Mouse (Mus musculus) hindbrain, postnatal 0 days (tissue): ENCODE data around the gene Agps. TPM values are rescaled to one million over a fixed set of nuclear protein-coding genes. Genes with fewer than 3 reads are reported as not detected.

Experiments
- ATAC-seq: fragments of 200-750 bp; cut with Nextera tagmentation; 2 replicates; pipeline ENCODE4 v1.8.0; 2017; ENCODE audit warnings: mild to moderate bottlenecking, moderate TSS enrichment, moderate library complexity
- DNase-seq: peaks from one replicate; pipeline ENCODE4 v3.0.0-alpha.2; 2015; ENCODE audit warnings: low spot score
- H3K27ac ChIP-seq: fragments of 300-500 bp; sonication (generic); 2 replicates; pipeline ENCODE4 v1.5.1; 2014; ENCODE audit warnings: mild to moderate bottlenecking
- H3K27me3 ChIP-seq: fragments of 300-500 bp; sonication (generic); 2 replicates; pipeline ENCODE4 v1.6.1; 2014; ENCODE audit warnings: low read length, mixed read lengths; ENCODE audit not compliant: insufficient read depth
- H3K36me3 ChIP-seq: fragments of 300-500 bp; sonication (generic); 2 replicates; pipeline ENCODE4 v1.6.1; 2014; ENCODE audit warnings: low read length, mixed read lengths; ENCODE audit not compliant: insufficient read depth
- H3K4me1 ChIP-seq: fragments of 300-500 bp; sonication (generic); 2 replicates; pipeline ENCODE4 v1.6.1; 2014; ENCODE audit warnings: antibody characterized with exemption, low read length, mixed read lengths; ENCODE audit not compliant: insufficient read depth
- H3K4me2 ChIP-seq: fragments of 300-500 bp; sonication (generic); 2 replicates; pipeline ENCODE4 v1.6.1; 2014; ENCODE audit warnings: low read depth, mild to moderate bottlenecking, low read length, moderate library complexity, mixed read lengths
- H3K4me3 ChIP-seq: fragments of 300-500 bp; sonication (generic); 2 replicates; pipeline ENCODE4 v1.5.1; 2014; ENCODE audit warnings: low read length
- H3K9ac ChIP-seq: fragments of 300-500 bp; sonication (generic); replicated peaks from 2 replicates; pipeline ENCODE4 v1.6.1; 2014; ENCODE audit warnings: mild to moderate bottlenecking, low read length, moderate library complexity, mixed read lengths
- H3K9me3 ChIP-seq: fragments of 300-500 bp; sonication (generic); 2 replicates; pipeline ENCODE4 v1.6.1; 2016; ENCODE audit warnings: low read length, mixed read lengths
- CTCF ChIP-seq: IDR thresholded peaks from 2 replicates; pipeline ENCODE4 v1.5.1; 2016; ENCODE audit warnings: antibody characterized with exemption, control low read depth, low read depth
- WGBS: fragments of 180-500 bp; shearing (Covaris S2); extraction: QIAGEN DNeasy Blood & Tissue Kit; methylation state at CpG from one replicate; pipeline ENCODE4 v1.1.7; 2014; 5-methylcytosine and 5-hydroxymethylcytosine counted together
- polyA plus RNA-seq: library from polyadenylated mRNA; unstranded; fragments of >200 nt; fragmentation: Nextera tagmentation; extraction: Ambion mirVana; gene quantifications from 2 replicates; pipeline ENCODE4 v1.2.1, GENCODE M21; 2015
- total RNA-seq: library from RNA; depleted of rRNA; stranded (reverse); fragments of >200 nt; gene quantifications from 2 replicates; pipeline ENCODE4 v1.2.3, GENCODE M21; 2014

The Agps gene
- total and polyA plus RNA-seq, 2 experiments from 2014 or later = 17.1 to 40.0 TPM

DNA sequence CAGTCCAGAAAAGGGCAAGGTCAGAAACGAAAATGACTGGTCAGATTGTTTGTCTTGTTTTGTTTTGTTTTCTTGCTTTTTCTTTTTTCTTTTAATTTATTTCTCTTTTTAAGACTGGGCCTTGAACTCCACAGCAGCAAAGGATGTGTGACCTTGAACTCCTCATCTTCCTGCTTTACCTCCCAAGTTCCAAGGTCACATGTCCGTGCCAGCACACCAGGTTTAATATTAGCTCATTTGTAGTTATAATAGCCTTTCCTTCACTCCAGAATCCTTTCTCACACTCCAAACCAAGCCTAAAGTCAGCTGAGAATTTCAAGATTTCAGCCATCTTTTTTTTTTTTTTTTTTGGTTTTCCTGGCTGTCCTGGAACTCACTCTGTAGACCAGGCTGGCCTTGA, 35.8 kb upstream of the Agps start:
- no peak for ATAC-seq
- TF ChIP-seq CTCF = no peak

DNA sequence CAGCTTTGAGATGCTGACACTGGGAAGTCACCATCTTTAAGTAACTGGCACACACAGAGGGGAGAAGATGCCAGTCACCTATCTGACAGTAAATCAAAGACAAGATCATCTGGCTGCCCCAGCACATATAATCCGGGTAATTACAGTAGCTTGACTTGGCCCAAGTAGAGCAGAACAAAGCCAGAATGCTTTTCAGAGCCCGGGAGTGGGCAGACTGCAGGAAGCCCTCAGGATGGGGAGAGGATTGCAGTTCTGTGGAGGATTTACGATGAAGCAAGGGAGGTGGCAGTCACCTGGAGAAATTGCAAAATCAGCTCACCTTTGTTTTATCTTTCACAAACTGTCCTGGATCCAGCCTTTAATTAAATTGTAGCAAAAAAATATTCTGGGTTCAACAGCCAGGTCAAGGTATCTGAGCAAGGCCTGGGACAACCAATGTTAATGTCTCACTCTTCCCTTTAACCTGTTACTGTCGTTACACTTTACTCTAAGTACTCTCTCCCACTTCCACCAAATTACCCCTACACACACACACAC, 33.5 kb upstream of the Agps start:
- ATAC-seq = no peak

More for the DNA sequence above, 35.8 kb upstream of the Agps start:
- no peaks in the 10 kb centered on the region for H3K36me3 ChIP-seq
- 74% methylated on average over 2 of the region's 2 CpGs for WGBS
- no peaks in the 10 kb centered on the region for H3K9me3 ChIP-seq
- no peaks in the 10 kb centered on the region for H3K4me1 ChIP-seq
- no peak overlapping the region for H3K27ac ChIP-seq
- no peaks in the 10 kb centered on the region for H3K27me3 ChIP-seq
- no peak overlapping the region for H3K4me3 ChIP-seq
- H3K4me2 ChIP-seq = no peak overlapping the region
- H3K9ac ChIP-seq = no peak overlapping the region
- no peak for DNase-seq

DNA sequence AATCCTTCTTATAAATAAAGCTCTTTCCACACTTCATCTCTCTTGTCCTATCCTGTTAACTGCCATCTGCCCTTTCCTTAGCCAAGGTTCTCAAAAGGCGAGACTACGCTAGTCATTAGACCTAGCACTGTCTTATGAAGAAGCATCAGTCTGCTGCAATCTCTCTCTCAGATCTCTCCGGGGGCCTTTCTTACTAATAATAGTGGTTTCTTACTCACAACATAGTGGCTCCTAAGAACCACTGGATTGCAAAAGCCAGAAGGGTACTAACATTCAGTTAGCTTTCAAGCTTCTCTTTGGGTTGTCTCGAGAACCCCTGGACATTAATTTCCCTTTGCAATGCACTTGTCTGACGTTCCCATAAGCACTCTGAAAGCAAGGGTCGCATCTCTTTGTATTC, 26.2 kb upstream of the Agps start:
- Histone ChIP-seq H3K9me3 (no peaks in the 10 kb centered on the region), H3K4me2 (no peak overlapping the region), H3K27me3 (no peaks in the 10 kb centered on the region), H3K9ac (no peak overlapping the region), H3K4me3 (no peak overlapping the region), H3K36me3 (no peaks in the 10 kb centered on the region), H3K27ac (no peak overlapping the region), H3K4me1 (no peaks in the 10 kb centered on the region)
- no peak for ATAC-seq
- DNase-seq = no peak
- TF ChIP-seq CTCF = no peak
- WGBS = 89% methylated on average over 6 of the region's 6 CpGs

More for the DNA sequence above, 33.5 kb upstream of the Agps start:
- no peaks in the 10 kb centered on the region for H3K27me3 ChIP-seq
- WGBS = 51% methylated on average over 4 of the region's 4 CpGs
- no peaks in the 10 kb centered on the region for H3K36me3 ChIP-seq
- no peak overlapping the region for H3K27ac ChIP-seq
- H3K9me3 ChIP-seq = no peaks in the 10 kb centered on the region
- H3K9ac ChIP-seq = no peak overlapping the region
- no peak overlapping the region for H3K4me2 ChIP-seq
- TF ChIP-seq CTCF = no peak
- no peaks in the 10 kb centered on the region for H3K4me1 ChIP-seq
- no peak for DNase-seq
- H3K4me3 ChIP-seq = no peak overlapping the region

DNA sequence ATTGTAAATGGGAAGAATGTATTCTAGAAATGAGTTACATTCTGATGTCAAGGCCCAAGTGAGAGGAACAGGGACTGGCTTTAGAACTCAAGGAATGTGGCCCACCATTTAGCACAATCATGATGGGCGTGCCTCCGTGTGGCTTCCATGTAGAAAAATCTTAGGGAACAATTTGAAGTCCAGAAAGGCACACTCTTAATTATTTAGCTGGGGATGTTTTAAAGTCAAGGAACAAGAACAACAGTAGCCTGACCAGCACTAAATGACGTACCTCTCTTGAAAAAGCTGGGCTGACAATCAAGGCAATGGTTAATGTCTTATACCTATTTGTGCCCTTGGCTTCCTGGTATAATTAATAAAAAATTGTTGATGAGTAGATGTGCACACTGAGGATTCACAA, 25.1 kb upstream of the Agps start:
- DNase-seq = no peak
- Histone ChIP-seq H3K4me2 (no peak overlapping the region), H3K27me3 (no peaks in the 10 kb centered on the region), H3K4me3 (no peak overlapping the region), H3K4me1 (no peaks in the 10 kb centered on the region), H3K36me3 (no peaks in the 10 kb centered on the region), H3K27ac (no peak overlapping the region), H3K9ac (no peak overlapping the region), H3K9me3 (no peaks in the 10 kb centered on the region)
- 93% methylated on average over 3 of the region's 3 CpGs for WGBS
- TF ChIP-seq CTCF = no peak
- ATAC-seq = no peak

DNA sequence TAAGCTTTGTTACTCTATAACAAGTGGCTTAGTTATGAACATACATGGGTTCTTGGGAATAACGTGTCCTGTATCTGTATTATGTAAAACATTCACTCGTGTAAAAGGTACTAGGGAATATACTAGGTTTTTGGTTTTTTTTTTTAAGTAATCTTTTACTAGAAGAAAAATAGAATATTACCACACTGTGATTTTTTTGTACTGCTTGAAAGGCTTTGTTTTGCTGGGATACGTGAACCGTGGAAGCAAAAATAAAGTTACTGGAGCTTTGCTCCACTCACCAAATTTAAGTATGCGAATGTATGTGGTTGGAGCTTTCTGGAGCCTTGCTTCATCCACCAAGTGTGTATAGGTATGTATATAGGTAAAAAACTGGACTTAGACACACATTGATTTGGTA, 24.5 kb upstream of the Agps start:
- DNase-seq = no peak
- Histone ChIP-seq H3K27ac (no peak overlapping the region), H3K9ac (no peak overlapping the region), H3K27me3 (no peaks in the 10 kb centered on the region), H3K36me3 (no peaks in the 10 kb centered on the region), H3K9me3 (no peaks in the 10 kb centered on the region), H3K4me1 (no peaks in the 10 kb centered on the region), H3K4me2 (no peak overlapping the region), H3K4me3 (no peak overlapping the region)
- TF ChIP-seq CTCF = no peak
- 94% methylated on average over 5 of the region's 5 CpGs for WGBS
- ATAC-seq = no peak

DNA sequence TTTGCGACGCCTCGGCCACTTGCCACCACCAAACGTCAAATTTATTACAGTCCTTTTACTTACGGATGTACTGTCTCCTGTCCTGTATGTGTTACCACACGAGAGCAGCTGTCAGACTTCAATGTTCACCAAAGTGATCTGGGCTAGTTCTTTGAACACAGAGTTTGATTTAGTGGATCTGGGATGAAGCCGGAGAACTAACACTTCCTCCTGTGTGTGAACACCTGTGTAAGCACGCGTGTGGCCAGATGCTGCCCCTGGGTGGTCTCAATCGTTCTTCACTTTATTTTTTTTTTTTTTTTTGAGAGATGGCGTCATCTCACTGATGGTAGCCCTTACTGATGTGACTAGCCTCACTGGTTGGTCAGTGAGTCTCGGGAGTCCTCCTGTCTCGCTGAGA, 17.1 kb upstream of the Agps start:
- no peak for DNase-seq
- Histone ChIP-seq H3K4me2 (no peak overlapping the region), H3K9ac (no peak overlapping the region), H3K4me3 (no peak overlapping the region), H3K4me1 (no peaks in the 10 kb centered on the region), H3K27ac (no peak overlapping the region), H3K27me3 (no peaks in the 10 kb centered on the region), H3K36me3 (no peaks in the 10 kb centered on the region), H3K9me3 (no peaks in the 10 kb centered on the region)
- WGBS = 80% methylated on average over 13 of the region's 13 CpGs
- no peak for TF ChIP-seq CTCF
- no peak for ATAC-seq

DNA sequence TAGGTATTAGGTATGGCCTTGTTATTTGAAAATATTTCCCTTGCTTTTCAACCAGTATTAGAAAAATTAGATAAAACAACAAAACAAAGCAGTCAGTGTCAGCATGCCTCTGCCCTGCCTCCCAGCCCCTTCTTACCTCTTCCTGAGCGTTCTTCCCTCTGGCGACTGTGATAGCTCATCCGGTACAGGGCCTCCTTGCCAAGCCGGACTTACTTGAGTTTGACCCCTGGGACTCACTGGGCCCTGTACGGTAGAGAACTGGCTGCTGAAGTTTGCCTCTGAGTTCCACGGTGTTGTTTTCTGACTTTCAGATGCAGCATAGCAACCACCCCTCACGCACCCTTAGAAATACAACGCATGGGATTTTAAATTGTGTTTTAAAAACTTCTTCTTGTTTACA, 16.5 kb upstream of the Agps start:
- no peak for ATAC-seq

More for the DNA sequence above, 16.5 kb upstream of the Agps start:
- Histone ChIP-seq H3K4me2 (no peak overlapping the region), H3K9me3 (no peaks in the 10 kb centered on the region), H3K27ac (no peak overlapping the region), H3K4me3 (no peak overlapping the region), H3K36me3 (no peaks in the 10 kb centered on the region), H3K9ac (no peak overlapping the region), H3K4me1 (no peaks in the 10 kb centered on the region), H3K27me3 (no peaks in the 10 kb centered on the region)
- DNase-seq = no peak
- TF ChIP-seq CTCF = no peak
- 74% methylated on average over 8 of the region's 8 CpGs for WGBS
